Mouse (Mus musculus): ENCODE measurements around the gene Map4k5.

Map4k5 gene

GRCm38 (mm10) chr12:69783247-69784025, 109.6 kb downstream of the Map4k5 start:
- DNase-seq (ENCODE audit: low read depth) = peak; percentile 73

- no peak for DNase-seq (ENCODE audit: low read depth)
These were observed 110.9 kb downstream of the Map4k5 start for GRCm38 (mm10) chr12:69781935-69782650.

DNA sequence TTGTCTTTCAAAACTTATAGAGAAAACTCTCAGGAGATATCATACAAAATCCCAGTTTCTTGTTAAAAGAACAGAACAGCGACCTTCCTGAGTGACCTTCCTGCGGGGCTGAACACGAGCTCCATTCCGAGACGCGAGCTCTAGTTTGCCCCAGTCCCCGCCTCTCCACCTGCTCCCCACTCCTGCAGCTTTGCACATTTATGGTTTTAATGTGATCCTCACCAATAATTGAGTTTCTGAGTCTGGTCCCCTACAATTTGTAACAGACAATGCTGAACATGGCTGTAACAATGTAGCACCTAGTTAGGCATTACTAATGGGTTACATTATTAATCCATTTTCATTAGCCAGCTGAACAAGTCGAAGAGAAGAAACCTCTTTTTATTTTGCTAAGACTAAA, 111.5 kb downstream of the Map4k5 start:
- DNase-seq (ENCODE audit: low read depth) = no peak

GRCm38 (mm10) chr12:69777957-69778356, 115.0 kb downstream of the Map4k5 start:
- no peak for DNase-seq (ENCODE audit: low read depth)

DNA sequence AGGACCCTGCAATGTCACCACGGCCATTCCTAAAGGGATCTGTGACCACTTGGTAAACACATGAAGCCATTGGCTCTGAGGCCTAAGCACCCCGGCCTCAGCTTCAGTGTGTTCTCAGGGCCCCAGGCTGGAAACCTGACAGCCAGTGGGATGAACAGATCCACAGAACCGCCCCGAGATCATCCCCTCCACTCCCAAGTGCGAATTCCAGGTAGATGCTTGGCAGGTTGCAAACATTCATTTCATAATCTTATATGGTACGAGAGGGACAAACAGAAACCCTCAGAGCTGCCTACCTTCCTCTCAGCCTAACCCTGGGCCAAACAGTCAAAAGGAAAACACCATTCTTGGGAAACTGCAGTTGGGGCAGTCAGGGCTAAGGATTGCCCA, 115.7 kb downstream of the Map4k5 start:
- no peak for DNase-seq (ENCODE audit: low read depth)

DNA sequence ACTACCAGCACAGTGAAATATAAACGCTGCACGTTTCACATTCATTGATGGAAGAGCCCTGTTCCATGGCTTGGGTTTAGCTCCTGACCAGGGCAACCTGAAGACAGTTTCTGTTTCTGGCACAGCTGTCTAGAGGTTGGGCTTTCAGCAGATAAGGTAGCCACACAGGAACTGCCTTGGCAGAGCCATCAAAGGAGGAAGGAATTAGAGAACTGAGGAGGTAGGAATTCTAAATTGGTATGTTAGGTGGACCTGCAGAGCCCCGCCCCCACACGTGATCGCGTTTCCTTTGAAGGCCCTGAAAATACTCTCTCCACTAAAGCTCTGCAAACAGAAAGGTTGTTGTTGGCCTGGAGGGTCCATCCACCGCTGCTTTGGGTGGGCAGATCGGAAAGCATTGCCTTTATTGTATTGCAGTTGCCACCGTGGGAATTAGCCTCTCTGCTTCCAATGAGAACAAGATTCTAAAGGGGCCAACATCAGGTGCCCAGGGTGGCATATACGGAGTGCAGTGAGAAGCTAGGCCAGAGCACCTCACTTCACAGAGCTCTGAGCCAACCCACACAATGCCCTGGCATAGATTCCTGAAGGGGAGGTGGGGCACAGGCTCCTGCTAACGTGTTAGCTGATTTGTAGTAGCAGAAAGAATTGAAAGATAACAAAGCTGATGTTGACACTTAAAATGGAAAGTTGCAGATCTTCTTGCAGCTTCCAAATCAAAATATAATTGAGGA, 116.2 kb downstream of the Map4k5 start:
- DNase-seq (ENCODE audit: low read depth) = no peak

GRCm38 (mm10) chr12:69768841-69769240, 124.2 kb downstream of the Map4k5 start:
- no peak for DNase-seq (ENCODE audit: low read depth)

DNA sequence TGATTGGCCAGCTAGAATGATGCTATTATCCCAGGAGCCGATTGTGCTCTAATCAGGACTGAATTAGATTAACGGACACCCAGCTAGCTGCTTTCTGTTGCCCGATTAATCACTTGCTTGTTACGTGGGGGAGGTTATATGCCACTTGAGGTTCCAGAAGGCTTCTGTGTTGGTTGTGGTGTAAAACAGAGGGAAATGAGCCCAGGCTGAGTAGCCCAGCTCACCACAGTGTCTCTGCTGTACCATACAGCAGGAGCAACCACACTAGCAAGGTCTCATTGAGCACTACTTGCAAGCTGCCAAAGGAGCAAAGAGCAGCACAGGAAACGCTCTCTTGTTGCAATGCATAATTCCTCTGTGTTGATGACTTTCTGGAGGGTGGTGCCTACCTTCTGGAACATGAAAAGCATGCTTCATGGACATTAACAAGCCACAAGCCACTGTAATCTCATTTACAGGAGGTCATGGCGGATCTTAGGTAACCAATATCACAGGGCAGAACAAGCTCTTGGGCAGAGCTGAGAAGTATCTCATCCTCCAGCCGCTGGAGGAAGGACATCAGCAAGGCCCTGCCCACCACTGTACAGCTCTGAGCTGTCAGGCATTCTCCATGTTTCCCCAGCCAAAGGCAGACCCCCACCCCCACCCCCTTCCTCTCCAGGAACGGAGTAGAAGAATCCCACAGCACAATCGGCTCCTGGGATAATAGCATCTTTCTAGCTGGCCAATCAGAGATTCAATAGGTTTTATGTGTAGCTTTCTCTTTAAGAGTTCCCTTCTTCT, 125.3 kb downstream of the Map4k5 start:
- DNase-seq (ENCODE audit: low read depth) = no peak

GRCm38 (mm10) chr12:69766185-69766904, 126.7 kb downstream of the Map4k5 start:
- DNase-seq (ENCODE audit: low read depth) = no peak

DNA sequence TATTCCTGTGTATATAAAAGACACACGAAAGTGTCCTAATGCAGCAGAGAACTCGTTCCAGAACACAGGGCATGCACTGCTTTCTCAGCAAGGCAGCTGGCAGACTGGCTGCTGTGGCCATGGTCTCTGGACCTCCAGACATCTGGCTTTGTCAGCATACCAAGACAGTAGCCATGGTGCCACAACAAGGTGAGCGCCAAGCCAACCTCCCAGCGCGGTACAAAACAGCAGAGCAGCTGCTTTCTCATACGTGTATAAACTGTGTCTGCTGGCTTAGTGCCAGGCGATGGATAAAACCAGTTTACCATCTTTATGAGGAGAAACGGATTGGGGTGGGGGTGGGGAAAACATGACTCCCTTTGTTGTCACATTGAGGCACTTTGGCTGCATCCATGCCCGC, 127.5 kb downstream of the Map4k5 start:
- DNase-seq (ENCODE audit: low read depth) = no peak

DNA sequence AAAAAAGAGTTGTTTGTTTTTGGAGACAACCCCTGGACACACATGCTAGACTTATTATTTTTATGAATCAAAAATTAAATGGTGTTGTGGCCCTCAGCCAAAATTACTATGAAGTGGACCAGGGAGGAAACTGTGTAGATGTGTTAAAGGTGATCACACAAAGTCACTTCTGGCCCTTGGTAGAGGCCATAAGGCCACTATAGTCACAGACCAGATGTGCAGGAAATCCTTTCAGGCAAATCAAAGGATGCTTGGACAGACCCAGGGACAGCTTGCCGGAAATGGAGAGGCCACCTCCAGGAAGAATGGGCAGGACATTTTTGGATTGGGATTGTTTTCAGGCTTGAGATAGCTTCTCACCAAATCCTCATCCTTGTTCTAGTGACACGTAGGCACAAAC, 131.4 kb downstream of the Map4k5 start:
- no peak for DNase-seq (ENCODE audit: low read depth)

- no peak for DNase-seq (ENCODE audit: low read depth)
These were observed 132.1 kb downstream of the Map4k5 start for GRCm38 (mm10) chr12:69760743-69761406.

- peak; percentile 23 for DNase-seq (ENCODE audit: low read depth)
These were observed 133.0 kb downstream of the Map4k5 start for GRCm38 (mm10) chr12:69760014-69760413.

- peak; percentile 86 for DNase-seq (ENCODE audit: low read depth)
These were observed 133.6 kb downstream of the Map4k5 start for GRCm38 (mm10) chr12:69759267-69759885.

GRCm38 (mm10) chr12:69758221-69759185, 134.5 kb downstream of the Map4k5 start:
- DNase-seq (ENCODE audit: low read depth) = peak; percentile 52

GRCm38 (mm10) chr12:69757418-69758141, 135.4 kb downstream of the Map4k5 start:
- DNase-seq (ENCODE audit: low read depth) = peak; percentile 91

DNA sequence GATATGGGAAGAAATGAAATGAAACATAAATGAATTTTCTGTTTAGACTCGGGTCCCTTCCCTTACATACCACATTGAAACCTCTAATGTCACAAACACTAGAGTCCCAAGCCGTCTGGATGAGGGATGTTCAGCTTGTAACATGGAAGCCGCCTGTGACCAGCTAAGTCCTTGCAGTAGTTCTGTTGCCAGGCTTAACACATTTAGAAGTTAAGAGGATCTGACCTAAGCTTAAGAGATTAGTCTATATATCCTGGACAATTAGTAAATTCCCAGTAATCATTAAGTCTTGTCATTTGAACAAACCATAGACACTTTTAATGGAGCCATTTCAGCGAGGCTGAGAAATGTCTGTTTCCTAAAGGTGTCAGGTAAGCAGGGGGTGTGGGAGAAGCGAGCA, 137.0 kb downstream of the Map4k5 start:
- DNase-seq (ENCODE audit: low read depth) = no peak

DNA sequence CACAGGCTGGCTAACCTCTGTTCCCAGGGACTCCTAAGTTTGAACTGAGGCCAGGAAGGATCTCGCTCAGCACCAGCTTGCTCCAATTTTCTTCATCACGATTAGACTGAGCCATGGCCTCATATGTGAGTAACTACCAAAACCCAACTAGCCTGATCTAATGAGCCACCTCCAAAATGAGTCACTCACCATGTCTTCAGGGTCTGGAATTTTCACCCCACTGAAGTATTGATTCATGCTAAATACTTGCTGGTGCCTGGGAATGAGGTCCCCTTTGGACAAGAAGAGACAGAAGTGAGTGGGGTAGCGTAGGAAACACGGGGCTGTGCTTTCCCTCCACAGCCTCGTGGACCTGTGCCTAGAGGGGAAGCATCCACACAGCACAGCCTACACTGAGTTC, 139.1 kb downstream of the Map4k5 start:
- no peak for DNase-seq (ENCODE audit: low read depth)

Measured in c-Kit-positive CD71-positive TER-119-negative erythroid progenitor cells, embryonic 14.5 days (primary cell).